Mouse (Mus musculus) liver, embryonic 14.5 days (tissue): ENCODE results near the gene Dlx4.

Experiments used
- CTCF ChIP-seq: IDR thresholded peaks from 2 replicates; pipeline ENCODE4 v1.5.1; 2016; ENCODE audit warnings: antibody characterized with exemption, low read depth, control low read depth
- EP300 ChIP-seq: IDR thresholded peaks from 2 replicates; pipeline ENCODE4 v1.6.1; 2016; ENCODE audit warnings: antibody characterized with exemption, low read depth

DNA sequence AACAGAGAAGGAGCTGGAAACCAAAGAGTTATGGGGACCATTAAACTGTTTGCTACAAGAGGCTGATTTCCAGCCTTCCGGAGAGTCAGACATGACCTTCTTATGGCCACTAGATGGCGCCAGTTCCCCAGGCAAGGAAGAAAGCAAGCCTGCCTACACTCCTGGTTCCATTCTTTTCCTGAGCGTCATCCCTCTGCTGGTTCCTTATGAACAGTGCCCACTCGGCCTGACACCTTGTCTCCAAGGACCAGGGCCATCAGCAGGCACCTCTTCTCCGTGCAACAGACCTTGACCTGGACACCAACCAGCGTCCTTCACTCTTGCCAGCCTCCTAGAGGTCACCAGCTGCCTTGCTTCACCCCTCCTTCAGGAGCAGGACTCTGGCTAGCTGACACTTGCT is 29.0 kb downstream of the Dlx4 start:
- TF ChIP-seq CTCF (peak; percentile 94), EP300 (no peak)
